Mouse (Mus musculus) left cerebral cortex, postnatal 10 days (tissue): ENCODE measurements around the gene Cd276. TPM values are rescaled to one million over a fixed set of nuclear protein-coding genes. Genes with fewer than 3 reads are reported as not detected.
A peak's percentile ranks its signal among the peaks of the same experiment; 100 is the strongest.

Experiments used
- DNase-seq, 2 experiments: peaks; one replicate each; pipeline ENCODE4 v3.0.0; 2021 to 2022; ENCODE audit warnings: low spot score in 2 of 2, mixed read lengths in 1 of 2; ENCODE audit errors: extremely low spot score in 1 of 2
- intact Hi-C: fragments of 180-260 bp; cut with DNase I; formaldehyde crosslinking; loops from one replicate; pipeline ENCODE4 v1.15.1; 2025
- total RNA-seq, 2 experiments: library from RNA; stranded (reverse); gene quantifications; 2 replicates each; pipeline ENCODE4 v1.2.3; 2021

Cd276 gene
- total RNA-seq, 2 experiments from 2014 or later: 21.1 to 24.5 TPM

DNA sequence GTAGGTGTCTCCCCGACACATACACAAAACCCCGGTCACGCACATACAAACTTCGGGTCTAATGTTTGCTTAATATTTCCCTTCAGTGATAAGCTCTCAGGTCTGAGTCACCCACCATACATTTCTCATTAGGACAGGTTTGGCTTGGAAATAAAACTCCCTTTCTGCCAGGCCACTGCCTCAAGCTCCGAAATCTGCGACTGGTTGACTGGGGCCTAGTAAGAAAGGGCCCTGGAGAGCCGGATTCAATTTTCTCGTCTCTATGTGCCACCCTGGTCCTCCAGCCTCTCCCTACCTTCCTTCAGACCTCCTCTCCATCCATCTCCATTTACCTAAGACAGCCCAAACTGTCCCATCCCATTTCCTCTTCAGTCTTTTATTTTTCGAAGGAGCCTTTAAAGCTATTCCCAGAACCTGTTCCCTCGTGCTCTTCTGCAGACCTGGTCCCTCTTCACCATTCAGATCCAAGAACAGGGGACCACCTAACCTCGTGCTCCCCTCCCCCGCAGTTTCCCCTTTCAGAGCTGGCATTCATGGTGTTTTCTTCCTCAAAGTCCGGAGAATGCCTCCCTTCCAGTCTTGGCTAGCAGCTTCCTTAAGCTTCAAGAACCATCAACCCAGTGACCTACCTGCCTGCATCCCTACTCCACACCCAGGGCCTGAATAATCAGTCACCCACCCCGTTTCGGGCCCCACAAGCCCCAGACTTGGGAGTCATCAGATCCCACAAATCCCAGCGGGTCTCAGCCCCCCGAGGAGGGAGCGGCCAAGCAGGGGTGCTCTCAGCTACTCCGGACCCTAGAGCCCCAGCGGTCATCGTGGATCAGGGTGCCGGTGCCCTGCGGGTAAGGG, 955 bp downstream of the Cd276 start:
- intact Hi-C loops: no loop called here

DNA sequence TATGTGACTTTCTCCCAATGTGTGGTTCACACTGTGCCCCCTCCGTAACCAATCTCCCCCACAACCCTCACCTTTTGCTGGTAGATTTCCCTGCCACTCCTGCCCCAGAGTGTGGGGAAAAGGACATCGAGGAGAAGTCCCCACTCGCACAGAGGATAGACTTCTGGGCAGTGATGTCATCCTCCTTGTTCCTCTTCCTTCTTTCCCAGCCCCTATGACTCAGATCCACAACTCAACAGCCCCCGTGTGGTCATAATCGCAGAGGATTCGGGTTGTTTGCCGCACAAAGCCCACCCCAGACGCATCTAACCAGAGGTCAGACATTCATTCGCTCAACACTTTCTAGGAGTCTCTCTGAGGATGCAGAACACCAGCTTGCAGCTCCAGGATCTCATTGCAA, 3.2 kb downstream of the Cd276 start:
- peak in 1 of 2 experiments; percentile 15 for DNase-seq

More for the DNA sequence above, 955 bp downstream of the Cd276 start:
- peak in 1 of 2 experiments; percentile 38 for DNase-seq

DNA sequence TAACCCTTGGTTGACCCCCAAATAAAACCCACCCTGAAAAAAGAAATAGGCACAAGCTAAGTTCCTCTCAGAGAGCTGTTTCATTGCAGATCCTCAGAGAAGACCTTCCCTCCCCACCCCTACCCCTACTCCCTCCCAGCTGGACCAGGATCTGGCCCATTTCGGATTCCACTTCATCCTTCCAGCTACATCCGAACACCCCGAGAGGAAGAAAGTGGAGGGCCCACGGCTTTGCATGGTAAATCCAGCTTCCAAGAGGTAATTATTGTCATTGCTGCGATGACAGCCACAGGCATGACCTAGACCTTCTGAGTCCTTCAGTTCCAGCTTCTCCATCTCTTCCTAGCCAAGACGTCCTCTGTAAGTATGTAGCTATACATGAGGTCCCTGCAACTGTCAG, 4.3 kb downstream of the Cd276 start:
- DNase-seq: peak in 1 of 2 experiments; percentile 4
- intact Hi-C loops: no loop called here

More for the DNA sequence above, 3.2 kb downstream of the Cd276 start:
- intact Hi-C loops: no loop called here

DNA sequence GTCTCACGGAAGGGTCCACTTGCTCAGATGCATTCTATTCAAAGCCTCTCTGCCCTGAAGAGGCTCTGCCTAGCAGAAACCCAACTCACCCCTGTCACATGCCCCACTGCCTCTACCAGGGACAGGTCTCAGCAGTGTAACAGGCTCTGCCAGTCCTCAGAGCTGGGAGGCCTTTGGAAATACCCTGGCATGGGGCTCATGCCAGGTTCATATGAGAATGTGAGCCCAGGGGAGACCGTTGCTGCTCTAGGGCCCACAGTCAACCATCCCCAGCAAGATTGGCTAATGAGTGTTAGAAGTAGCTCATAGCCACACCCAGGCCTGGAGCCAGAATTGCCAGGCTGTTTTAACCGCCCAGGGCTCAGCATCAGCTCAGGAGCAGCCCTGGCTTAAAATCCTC, 5.5 kb downstream of the Cd276 start:
- intact Hi-C loops: loop anchor here (5.0 kb wide), 1 partner anchor 33 kb away; the partner anchor contains the start of gene Nptn
- DNase-seq: no peak

DNA sequence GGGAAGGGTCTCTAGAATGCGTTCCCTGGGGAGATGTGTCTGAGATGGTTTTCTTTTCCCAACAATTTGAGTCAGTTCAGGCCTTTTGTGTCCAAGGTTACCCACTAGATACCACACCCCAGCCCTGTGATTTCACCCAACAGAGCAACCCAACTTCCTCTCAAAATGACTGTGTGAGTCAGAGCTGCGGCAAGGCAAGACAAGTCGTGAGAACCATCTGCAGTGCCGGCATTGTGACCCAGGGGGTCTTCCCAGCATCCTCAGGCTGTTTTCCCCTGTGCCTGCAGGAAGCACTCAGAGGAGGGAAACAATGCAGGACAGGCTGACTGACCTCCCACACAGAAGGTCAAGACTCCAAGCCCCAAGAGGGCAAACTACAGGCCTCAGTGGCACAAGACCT, 6.3 kb downstream of the Cd276 start:
- intact Hi-C loops: loop anchor here (5.0 kb wide), 1 partner anchor 33 kb away; the partner anchor contains the start of gene Nptn
- DNase-seq: no peak

DNA sequence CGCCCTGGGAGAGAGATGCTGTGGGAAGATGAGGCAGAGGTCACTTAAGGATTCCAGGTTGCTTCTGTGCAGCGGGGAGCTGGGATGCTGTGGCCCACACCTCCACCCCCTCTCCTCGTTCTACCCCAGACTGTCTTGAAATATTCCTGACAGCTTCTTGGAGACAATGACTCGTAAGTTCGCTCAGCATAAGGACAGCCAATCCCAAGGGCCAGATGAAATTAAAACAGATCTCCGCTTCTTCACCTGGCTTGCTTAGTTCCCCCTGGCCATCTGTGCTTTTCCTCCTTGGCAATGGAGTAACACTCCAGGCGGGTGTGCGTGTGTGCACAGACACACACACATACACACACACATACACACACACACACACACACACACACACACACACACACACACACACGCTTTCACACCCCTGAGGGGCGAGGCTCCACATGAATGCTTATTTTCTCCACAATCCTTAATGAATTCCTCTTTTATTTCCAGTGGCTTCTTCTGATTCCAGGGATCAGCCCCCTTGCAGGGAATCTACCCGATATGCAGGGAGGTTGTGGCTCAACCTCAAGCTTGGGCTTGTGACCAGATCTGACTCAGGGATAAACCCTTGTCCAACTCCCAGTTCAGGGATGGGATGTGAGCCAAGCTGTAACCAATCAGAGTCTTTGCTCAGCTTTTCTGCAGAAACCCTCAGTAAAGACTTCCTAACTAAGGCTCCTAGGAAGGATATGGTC, 8.4 kb downstream of the Cd276 start:
- DNase-seq: peak in 1 of 2 experiments; percentile 38
- intact Hi-C loops: loop anchor here (5.0 kb wide), 1 partner anchor 36 kb away; the partner anchor contains the start of gene Nptn

DNA sequence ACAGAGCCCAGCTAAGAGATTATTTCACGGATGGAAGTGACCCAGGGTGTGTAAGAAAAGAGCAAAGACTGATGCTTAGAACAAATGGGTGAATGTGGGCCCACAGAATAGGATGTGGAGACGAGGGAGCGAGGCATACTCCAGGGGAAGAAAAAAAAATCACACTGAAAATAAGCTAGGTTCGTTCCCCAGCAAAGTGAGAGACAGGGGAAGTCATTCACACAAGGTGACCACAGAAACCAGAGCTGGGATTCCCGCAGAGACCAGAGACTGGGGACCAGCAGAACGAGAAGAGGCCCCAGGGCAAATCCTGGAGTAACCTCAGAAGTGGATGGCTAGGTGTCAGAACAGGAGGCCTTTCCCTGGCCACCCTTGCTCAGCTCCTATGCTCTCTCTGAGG, 9.8 kb downstream of the Cd276 start:
- intact Hi-C loops: loop anchor here (5.0 kb wide), 1 partner anchor 37 kb away; the partner anchor contains the start of gene Nptn
- DNase-seq: no peak

DNA sequence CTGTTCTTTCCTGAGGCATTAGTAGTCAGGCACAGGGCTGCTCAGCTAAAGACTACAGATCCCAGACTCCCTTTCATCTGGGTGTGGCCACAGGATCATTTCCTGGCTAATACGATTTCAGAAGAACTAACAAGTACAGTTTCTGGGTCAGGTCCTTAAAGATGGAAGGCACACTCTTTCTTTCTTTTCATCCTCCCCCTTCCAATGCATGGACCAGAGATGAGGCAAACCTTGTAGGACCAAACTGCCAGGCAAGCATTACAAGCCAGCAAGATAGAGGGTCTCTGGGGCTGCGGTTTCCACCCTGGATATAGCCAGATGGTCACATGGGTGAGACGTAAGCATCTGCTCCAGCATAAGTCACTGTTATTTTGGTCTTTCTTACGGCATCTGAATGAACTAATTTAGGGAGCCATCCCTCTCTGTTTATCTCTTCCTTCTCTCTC, 10.3 kb downstream of the Cd276 start:
- intact Hi-C loops: loop anchor here (5.0 kb wide), 2 partner anchors 37 to 327 kb away; partner anchors contain the start of gene Nptn
- DNase-seq: peak in 1 of 2 experiments; percentile 48

DNA sequence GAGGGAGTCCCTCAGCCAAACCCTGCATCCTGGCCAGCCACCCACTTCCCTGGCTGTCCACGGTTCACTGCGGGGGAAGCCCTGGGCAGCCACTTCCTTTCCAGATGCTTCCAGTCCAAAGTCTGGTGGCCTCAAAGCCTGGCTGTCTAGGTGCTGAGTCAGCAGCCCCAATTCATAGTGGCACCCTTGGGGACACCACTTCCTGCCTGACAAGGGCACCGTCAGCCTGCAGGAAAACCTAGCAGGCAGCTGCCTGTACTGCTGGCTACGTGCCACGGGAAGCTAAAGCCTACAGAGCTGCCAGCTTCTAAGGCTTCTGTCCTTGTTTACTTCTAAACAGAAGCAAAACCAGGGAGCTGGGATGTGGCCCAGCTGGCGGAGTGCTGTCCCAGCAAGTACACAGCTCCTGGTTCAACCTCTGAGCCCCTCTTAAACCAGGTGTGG, 13.3 kb downstream of the Cd276 start:
- intact Hi-C loops: loop anchor here (2.0 to 5.0 kb wide), 2 partner anchors 111 to 330 kb away; no protein-coding TSS in a partner anchor
- peak; percentile 80 to 94 for DNase-seq

DNA sequence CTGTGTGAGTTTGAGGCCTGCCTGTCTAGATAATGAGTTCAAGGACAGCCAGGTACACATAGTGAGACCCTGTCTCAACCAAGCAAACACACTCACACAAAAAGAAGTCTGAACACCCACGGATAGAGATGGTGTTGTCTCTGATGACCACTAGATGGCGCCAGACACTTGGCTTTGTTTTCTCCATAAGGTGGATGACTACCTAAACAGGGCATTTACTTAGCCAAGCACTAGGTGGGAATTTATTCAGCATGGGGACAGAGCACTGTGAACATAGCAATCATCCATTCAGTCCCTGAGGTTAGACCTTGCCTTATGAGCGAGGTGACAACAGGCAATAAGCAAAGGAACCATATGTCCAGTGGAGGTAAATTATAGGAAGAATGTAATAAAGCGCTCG, 15.4 kb downstream of the Cd276 start:
- intact Hi-C loops: loop anchor here (2.0 to 10.0 kb wide), 3 partner anchors 113 to 505 kb away; no protein-coding TSS in a partner anchor
- peak in 1 of 2 experiments; percentile 50 for DNase-seq

DNA sequence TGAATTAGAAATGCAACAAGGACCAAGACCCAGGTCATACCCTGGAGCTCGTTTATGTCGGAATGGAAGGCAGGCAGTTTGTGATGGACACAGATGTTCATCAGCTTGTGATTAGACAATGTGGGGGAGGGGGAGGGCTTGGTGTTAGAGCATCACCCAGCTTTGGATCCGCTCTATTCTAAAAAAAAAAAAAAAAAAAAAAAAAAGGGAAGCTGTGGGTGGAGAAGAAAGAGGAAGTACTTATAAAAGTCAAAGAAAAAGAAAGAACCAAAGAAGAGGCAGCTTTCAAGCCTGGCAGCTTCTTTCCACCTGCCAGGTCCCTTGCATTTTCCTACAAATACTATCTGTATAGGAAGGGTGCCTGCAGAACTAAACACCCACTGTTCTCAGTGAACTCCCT, 17.5 kb downstream of the Cd276 start:
- intact Hi-C loops: loop anchor here (10.0 kb wide), 1 partner anchor 503 kb away; no protein-coding TSS in a partner anchor
- DNase-seq: no peak

DNA sequence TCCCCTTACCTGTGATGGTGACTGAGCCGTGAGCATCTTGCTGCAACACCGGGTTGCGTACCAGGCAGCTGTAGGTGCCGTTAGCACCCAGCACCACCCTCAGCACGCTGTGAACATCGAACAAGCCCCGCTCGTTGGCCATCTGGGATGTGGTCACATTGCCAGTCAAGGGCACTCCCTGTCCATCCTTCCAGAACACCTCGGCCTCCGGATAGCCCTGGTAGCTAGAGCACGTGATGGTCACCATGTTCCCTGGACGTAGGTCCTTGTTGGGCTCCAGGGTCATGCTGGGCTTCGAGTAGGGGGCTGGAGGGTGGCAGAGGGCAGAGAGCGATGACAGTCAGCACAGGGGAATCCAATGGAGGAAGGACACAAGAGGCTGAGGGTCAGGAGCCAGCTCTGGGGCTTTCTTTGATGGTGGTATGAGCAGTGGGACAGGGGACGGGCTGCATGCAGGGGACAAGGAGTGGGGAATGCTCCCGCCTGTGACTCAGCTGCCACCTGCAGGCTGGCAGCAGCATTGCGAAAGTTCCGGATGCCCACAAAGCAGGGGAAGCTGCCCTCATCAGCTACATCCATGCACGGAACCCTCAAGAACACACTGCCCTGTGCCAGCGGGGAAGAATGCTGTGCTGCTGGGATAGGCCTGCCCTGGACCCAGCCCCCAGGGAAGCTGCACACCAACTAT, 19.6 kb downstream of the Cd276 start:
- DNase-seq: peak; percentile 42 to 51
- intact Hi-C loops: loop anchor here (10.0 kb wide), 1 partner anchor 501 kb away; no protein-coding TSS in a partner anchor

DNA sequence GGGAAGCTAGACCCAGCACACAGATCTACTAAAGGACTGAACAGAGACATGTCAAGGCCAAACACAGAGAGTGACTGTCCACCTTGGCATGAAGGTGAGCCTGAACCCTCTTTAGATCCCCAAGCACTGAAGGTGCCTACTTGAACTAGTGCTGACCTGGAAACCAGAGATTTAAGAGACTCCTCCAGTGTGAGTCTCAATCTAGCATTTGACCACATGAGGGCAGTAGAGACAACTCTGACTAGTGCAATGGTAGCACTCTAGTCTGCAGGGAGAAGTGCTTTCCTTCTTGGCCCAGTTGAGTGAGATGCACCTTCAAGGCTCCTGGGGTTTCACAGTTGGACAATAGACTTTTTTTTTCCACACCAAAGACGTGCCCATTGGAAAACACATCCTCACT, 20.5 kb downstream of the Cd276 start:
- DNase-seq: peak; percentile 52 to 68
- intact Hi-C loops: loop anchor here (5.0 to 10.0 kb wide), 2 partner anchors 202 to 500 kb away; no protein-coding TSS in a partner anchor

DNA sequence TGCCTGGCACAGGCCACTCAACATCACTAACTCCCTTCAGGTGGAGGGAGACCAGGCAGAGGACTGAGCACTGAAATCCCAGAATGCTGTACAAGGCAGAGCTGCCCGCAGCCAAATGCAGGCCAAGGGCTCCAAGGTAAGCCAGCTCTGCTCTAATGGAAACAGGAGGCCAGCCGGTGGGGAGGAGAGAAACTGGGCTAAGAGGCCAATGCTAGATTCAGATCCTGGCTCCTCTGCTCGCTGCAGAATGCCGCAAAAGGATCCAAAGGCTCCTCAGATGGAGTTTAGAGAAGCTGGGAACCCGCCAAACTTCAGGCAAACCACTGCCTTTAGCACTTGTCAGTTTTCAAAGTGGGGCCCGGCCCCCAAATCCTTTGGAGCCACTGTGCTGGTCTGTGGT, 21.9 kb downstream of the Cd276 start:
- intact Hi-C loops: loop anchor here (5.0 to 10.0 kb wide), 2 partner anchors 201 to 499 kb away; no protein-coding TSS in a partner anchor
- DNase-seq: no peak

DNA sequence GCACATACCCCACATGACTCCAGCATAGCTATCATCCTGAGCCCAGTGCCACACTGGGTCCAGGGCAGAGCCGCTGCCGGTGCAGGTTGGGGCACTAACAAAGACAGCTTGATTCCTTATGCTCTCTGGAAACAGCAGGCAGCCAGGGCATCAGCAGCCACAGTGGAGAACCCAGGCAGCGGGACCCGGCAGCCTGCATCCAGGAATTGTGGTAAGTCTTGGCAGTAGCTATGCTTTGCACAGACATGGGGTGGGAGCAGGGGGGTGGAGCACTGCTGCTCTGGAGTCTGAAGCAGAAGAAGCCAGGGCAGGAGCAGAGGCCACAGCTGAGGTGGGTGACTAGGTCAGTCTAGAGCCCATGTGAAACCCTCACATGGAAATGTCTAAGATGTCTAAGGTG, 23.0 kb downstream of the Cd276 start:
- intact Hi-C loops: loop anchor here (5.0 to 10.0 kb wide), 2 partner anchors 200 to 497 kb away; no protein-coding TSS in a partner anchor
- DNase-seq: no peak

DNA sequence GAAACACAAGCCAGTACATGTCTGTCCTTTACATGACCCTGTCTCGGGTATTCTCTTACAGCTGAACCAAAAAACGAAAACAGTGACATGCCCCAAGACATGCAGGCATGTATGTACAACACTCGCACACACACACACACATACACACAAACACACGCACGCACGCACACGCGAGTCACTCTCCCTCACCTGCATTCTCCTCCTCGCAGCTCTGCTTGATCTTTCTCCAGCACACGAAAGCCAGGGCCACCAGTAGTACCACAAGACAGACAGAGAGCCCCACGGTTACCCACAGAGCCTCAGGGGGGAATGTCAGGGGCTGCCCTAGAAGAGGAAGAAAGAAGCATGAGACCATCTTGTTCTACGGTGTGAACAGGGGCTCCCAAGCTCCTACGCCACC, 24.8 kb downstream of the Cd276 start:
- DNase-seq: no peak
- intact Hi-C loops: loop anchor here (5.0 to 10.0 kb wide), 2 partner anchors 198 to 496 kb away; no protein-coding TSS in a partner anchor

DNA sequence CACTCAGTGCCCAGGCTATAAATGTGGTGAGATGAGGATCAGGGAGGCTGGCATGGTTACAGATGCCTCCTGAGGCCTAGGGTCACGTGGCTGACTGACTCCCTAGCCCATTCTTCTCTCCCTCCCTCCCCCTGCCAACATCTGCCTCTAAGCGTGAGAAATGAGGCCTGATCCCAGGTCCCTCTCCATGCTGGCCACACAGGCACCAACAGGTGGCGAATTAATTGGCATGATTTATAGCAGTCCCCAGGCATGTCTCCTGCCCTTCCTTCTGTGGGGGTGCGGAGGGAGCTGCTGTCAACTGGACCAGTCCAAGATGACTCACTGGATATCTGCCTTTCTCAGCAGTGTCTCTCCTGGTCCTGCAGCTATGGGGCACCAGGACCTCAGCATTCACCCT, 27.4 kb downstream of the Cd276 start:
- DNase-seq: no peak
- intact Hi-C loops: no loop called here

DNA sequence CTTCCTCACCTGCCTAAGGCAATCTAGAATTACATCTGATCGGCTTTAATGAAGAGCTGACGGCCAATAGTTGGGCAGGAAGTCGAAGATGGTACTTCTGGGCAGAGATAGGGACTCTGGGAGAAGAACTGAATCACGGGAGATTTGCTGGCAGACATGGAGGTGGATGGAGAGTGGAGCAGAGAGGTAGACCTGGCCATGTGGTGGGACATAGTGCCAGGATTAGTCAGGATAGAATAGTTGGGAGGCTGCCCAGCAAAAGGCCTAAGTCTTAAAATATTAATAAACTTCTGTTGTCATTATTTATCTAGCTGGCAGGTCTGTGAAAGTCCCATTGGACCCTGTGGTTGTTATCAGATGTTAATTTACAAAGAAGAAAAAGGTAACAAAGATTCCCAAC, 30.1 kb downstream of the Cd276 start:
- no peak for DNase-seq
- intact Hi-C loops: no loop called here
